Mouse (Mus musculus) liver, adult 2 months (tissue): ENCODE results near the gene Opalin. TPM values are rescaled to one million over a fixed set of nuclear protein-coding genes. Genes with fewer than 3 reads are reported as not detected.

Experiments used
- DNase-seq: peaks from one replicate; pipeline ENCODE4 v3.0.0-alpha.2; 2011; ENCODE audit warnings: low read depth, low spot score; ENCODE audit errors: extremely low read depth
- H3K27ac ChIP-seq: fragments of 200-500 bp; replicated peaks from 2 replicates; pipeline ENCODE4 v1.5.1; 2012; ENCODE audit warnings: low read depth, mild to moderate bottlenecking, control low read depth, inconsistent platforms, low read length; ENCODE audit not compliant: insufficient read depth
- H3K27me3 ChIP-seq: fragments of 200-500 bp; 2 replicates; pipeline ENCODE4 v1.6.1; 2012; ENCODE audit warnings: mild to moderate bottlenecking, moderate library complexity, low read length, inconsistent platforms; ENCODE audit not compliant: control insufficient read depth, insufficient read depth
- H3K36me3 ChIP-seq: fragments of 200-500 bp; 2 replicates; pipeline ENCODE4 v1.6.1; 2012; ENCODE audit warnings: low read length, inconsistent platforms; ENCODE audit not compliant: control insufficient read depth, insufficient read depth
- H3K4me1 ChIP-seq: fragments of 200-500 bp; 2 replicates; pipeline ENCODE4 v1.6.1; 2011; ENCODE audit warnings: low read length; ENCODE audit not compliant: control insufficient read depth, insufficient read depth
- H3K4me3 ChIP-seq: fragments of 200-500 bp; 2 replicates; pipeline ENCODE4 v1.5.1; 2011; ENCODE audit warnings: low read depth, mild to moderate bottlenecking, control low read depth, low read length, moderate library complexity; ENCODE audit not compliant: insufficient read depth
- H3K79me2 ChIP-seq: fragments of 200-500 bp; 2 replicates; pipeline ENCODE4 v1.6.1; 2012; ENCODE audit warnings: inconsistent platforms, mild to moderate bottlenecking, low read length, moderate library complexity; ENCODE audit not compliant: control insufficient read depth, insufficient read depth
- H3K9ac ChIP-seq: fragments of 200-500 bp; 2 replicates; pipeline ENCODE4 v1.6.1; 2012; ENCODE audit warnings: low read depth, mild to moderate bottlenecking, control low read depth, inconsistent platforms, low read length
- CTCF ChIP-seq: fragments of 200-500 bp; IDR thresholded peaks from 2 replicates; pipeline ENCODE4 v1.5.1; 2011; ENCODE audit warnings: low read depth, low read length, control low read depth
- POLR2A ChIP-seq: fragments of 200-500 bp; IDR thresholded peaks from 2 replicates; pipeline ENCODE4 v1.6.1; 2011; ENCODE audit warnings: low read length, control low read depth; ENCODE audit not compliant: insufficient read depth; ENCODE audit errors: extremely low read depth
- WGBS: fragments of 180-500 bp; shearing (Covaris S2); methylation state at CpG from one replicate; pipeline ENCODE4 v1.1.7; 2018; 5-methylcytosine and 5-hydroxymethylcytosine counted together
- polyA plus RNA-seq: library from polyadenylated mRNA; depleted of rRNA; stranded (reverse); fragments of >200 nt; gene quantifications from 2 replicates; pipeline ENCODE4 v1.2.3, GENCODE M21; 2012; rRNA removed
- total RNA-seq: library from RNA; depleted of rRNA; stranded (reverse); fragments of >200 nt; gene quantifications from 2 replicates; pipeline ENCODE4 v1.2.3, GENCODE M21; 2014; rRNA removed

Opalin gene
- total RNA-seq (not detected in 2 replicates), polyA plus RNA-seq (not detected in 2 replicates)

DNA sequence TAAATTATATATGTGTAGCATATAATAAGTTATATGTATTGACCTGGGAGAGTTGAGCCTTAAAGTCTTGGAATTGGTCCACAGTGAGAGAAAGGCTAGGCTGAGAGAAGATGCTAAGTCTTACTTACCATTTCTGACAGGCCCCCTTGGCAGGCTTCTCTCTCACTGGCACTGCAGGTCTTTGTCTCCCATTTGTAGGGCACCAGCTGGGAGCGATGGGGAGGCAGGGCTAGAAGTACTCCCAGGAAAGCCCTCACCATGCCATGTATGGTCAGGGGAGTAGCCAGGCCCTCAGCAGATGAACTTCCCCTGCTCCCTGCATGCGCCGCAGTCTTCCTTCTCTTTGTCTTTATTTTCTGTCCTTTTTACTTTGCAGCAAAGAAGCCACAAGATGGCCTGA lies at the start of gene Opalin:
Opalin (minus strand) TSS at position 208 of the 400 bp plus-strand sequence.
- Histone ChIP-seq H3K79me2 (no peaks in the 10 kb centered on the region), H3K27me3 (no peaks in the 10 kb centered on the region), H3K36me3 (no peaks in the 10 kb centered on the region), H3K27ac (no peak within 1 kb of the TSS), H3K4me1 (no peaks in the 10 kb centered on the region), H3K4me3 (no peak within 1 kb of the TSS), H3K9ac (no peak within 1 kb of the TSS)
- no peak for DNase-seq
- TF ChIP-seq CTCF (no peak), POLR2A (no peak)
- WGBS, result 85% methylated on average over 3 of the region's 3 CpGs

- no peak for TF ChIP-seq CTCF
- WGBS, result 60% methylated on average over 3 of the region's 3 CpGs
- Histone ChIP-seq H3K9ac (no peak overlapping the region), H3K4me1 (no peaks in the 10 kb centered on the region), H3K27me3 (no peaks in the 10 kb centered on the region), H3K4me3 (no peak overlapping the region), H3K36me3 (no peaks in the 10 kb centered on the region), H3K79me2 (no peaks in the 10 kb centered on the region), H3K27ac (no peak overlapping the region)
- no peak for DNase-seq
Observed at GRCm38 (mm10) chr19:41123009-41123408, 46.1 kb upstream of the Opalin start.

GRCm38 (mm10) chr19:41119924-41120323 lies 43.0 kb upstream of the Opalin start:
- WGBS, result 91% methylated on average over 13 of the region's 13 CpGs

GRCm38 (mm10) chr19:41118346-41118745 lies 41.4 kb upstream of the Opalin start:
- no peak for TF ChIP-seq CTCF
- TF ChIP-seq POLR2A, result no peak
- H3K4me1 ChIP-seq, result no peaks in the 10 kb centered on the region
- H3K4me3 ChIP-seq, result no peak overlapping the region
- no peaks in the 10 kb centered on the region; the same call in 1 of the 2 replicates for H3K27me3 ChIP-seq
- no peak overlapping the region for H3K9ac ChIP-seq
- DNase-seq, result no peak
- 71% methylated on average over 6 of the region's 6 CpGs for WGBS
- H3K27ac ChIP-seq, result no peak overlapping the region
- H3K36me3 ChIP-seq, result no peaks in the 10 kb centered on the region
- H3K79me2 ChIP-seq, result no peaks in the 10 kb centered on the region

More at GRCm38 (mm10) chr19:41119924-41120323, 43.0 kb upstream of the Opalin start:
- TF ChIP-seq POLR2A (no peak), CTCF (no peak)
- Histone ChIP-seq H3K36me3 (no peaks in the 10 kb centered on the region), H3K27me3 (no peaks in the 10 kb centered on the region), H3K79me2 (no peaks in the 10 kb centered on the region), H3K27ac (no peak overlapping the region), H3K9ac (no peak overlapping the region), H3K4me3 (no peak overlapping the region), H3K4me1 (no peaks in the 10 kb centered on the region)
- DNase-seq, result no peak

GRCm38 (mm10) chr19:41117334-41117733 lies 40.4 kb upstream of the Opalin start:
- no peaks in the 10 kb centered on the region for H3K36me3 ChIP-seq
- H3K27ac ChIP-seq, result no peak overlapping the region
- peak; percentile 33 for DNase-seq
- no peaks in the 10 kb centered on the region for H3K4me1 ChIP-seq
- no peaks in the 10 kb centered on the region; the same call in 1 of the 2 replicates for H3K27me3 ChIP-seq
- WGBS, result 60% methylated on average over 4 of the region's 4 CpGs
- H3K9ac ChIP-seq, result no peak overlapping the region
- no peaks in the 10 kb centered on the region for H3K79me2 ChIP-seq
- H3K4me3 ChIP-seq, result no peak overlapping the region
- TF ChIP-seq CTCF (no peak), POLR2A (no peak)

- 54% methylated on average over 5 of the region's 5 CpGs for WGBS
- Histone ChIP-seq H3K27me3 (no peaks in the 10 kb centered on the region; the same call in 1 of the 2 replicates), H3K9ac (no peak overlapping the region), H3K36me3 (no peaks in the 10 kb centered on the region), H3K79me2 (no peaks in the 10 kb centered on the region), H3K4me1 (no peaks in the 10 kb centered on the region), H3K4me3 (no peak overlapping the region), H3K27ac (no peak overlapping the region)
- DNase-seq, result no peak
- TF ChIP-seq CTCF (no peak), POLR2A (no peak)
Observed at GRCm38 (mm10) chr19:41114611-41115010, 37.7 kb upstream of the Opalin start.
